Mouse (Mus musculus) forebrain, embryonic 13.5 days (tissue): ENCODE measurements around the gene P3h3. TPM values are rescaled to one million over a fixed set of nuclear protein-coding genes. Genes with fewer than 3 reads are reported as not detected.
"Not testable (repeated sequence)": the region's sequence is repeated elsewhere in the genome, so short reads cannot be mapped to it uniquely, and the experiment has no call there.

Source experiments
- ATAC-seq: fragments of 200-750 bp; cut with Nextera tagmentation; 2 replicates; pipeline ENCODE4 v1.8.0; 2017
- H3K27ac ChIP-seq: fragments of 300-500 bp; sonication (generic); 2 replicates; pipeline ENCODE4 v1.5.1; 2015; ENCODE audit warnings: inconsistent platforms, mild to moderate bottlenecking, moderate library complexity
- H3K27me3 ChIP-seq: fragments of 300-500 bp; sonication (generic); 2 replicates; pipeline ENCODE4 v1.6.1; 2015; ENCODE audit warnings: mild to moderate bottlenecking, inconsistent platforms
- H3K36me3 ChIP-seq: fragments of 300-500 bp; sonication (generic); 2 replicates; pipeline ENCODE4 v1.6.1; 2015; ENCODE audit warnings: mild to moderate bottlenecking, inconsistent platforms; ENCODE audit not compliant: poor library complexity, severe bottlenecking
- H3K4me1 ChIP-seq: fragments of 300-500 bp; sonication (generic); 2 replicates; pipeline ENCODE4 v1.6.1; 2015; ENCODE audit warnings: inconsistent platforms
- H3K4me2 ChIP-seq: fragments of 300-500 bp; sonication (generic); 2 replicates; pipeline ENCODE4 v1.6.1; 2015; ENCODE audit warnings: inconsistent platforms, mild to moderate bottlenecking, moderate library complexity
- H3K4me3 ChIP-seq: fragments of 300-500 bp; sonication (generic); 2 replicates; pipeline ENCODE4 v1.5.1; 2015; ENCODE audit warnings: mild to moderate bottlenecking, inconsistent platforms
- H3K9ac ChIP-seq: fragments of 300-500 bp; sonication (generic); 2 replicates; pipeline ENCODE4 v1.6.1; 2015; ENCODE audit warnings: mild to moderate bottlenecking, inconsistent platforms
- H3K9me3 ChIP-seq: fragments of 300-500 bp; sonication (generic); replicated peaks from 2 replicates; pipeline ENCODE4 v1.6.1; 2016; ENCODE audit warnings: inconsistent platforms
- WGBS: fragments of 180-500 bp; shearing (Covaris S2); methylation state at CpG from one replicate; pipeline ENCODE4 v1.1.7; 2015; 5-methylcytosine and 5-hydroxymethylcytosine counted together
- polyA plus RNA-seq: library from polyadenylated mRNA; unstranded; fragments of >200 nt; fragmentation: Nextera tagmentation; extraction: Ambion mirVana; gene quantifications from 2 replicates; pipeline ENCODE4 v1.2.1, GENCODE M21; 2015

P3h3 gene
- polyA plus RNA-seq, 1 experiment from 2014 or later, result 12.4 TPM

GRCm38 (mm10) chr6:124805341-124806321 lies 51.9 kb downstream of the P3h3 start:
- Histone ChIP-seq H3K4me1 (peaks cover 39% of the 10 kb centered on the region), H3K36me3 (peaks cover 6% of the 10 kb centered on the region; the same call in 1 of the 2 replicates), H3K27me3 (no peaks in the 10 kb centered on the region), H3K9me3 (no peaks in the 10 kb centered on the region), H3K4me3 (peak overlapping the region; percentile 39), H3K27ac (peak overlapping the region; percentile 78), H3K9ac (peak overlapping the region; percentile 62), H3K4me2 (peak overlapping the region; percentile 72)
- peak; percentile 81 for ATAC-seq
- 2% methylated on average over 34 of the region's 34 CpGs for WGBS

- Histone ChIP-seq H3K27ac (no peak overlapping the region), H3K9me3 (no peaks in the 10 kb centered on the region), H3K36me3 (no peaks in the 10 kb centered on the region), H3K4me3 (no peak overlapping the region), H3K9ac (no peak overlapping the region), H3K27me3 (no peaks in the 10 kb centered on the region), H3K4me2 (no peak overlapping the region), H3K4me1 (peaks cover 27% of the 10 kb centered on the region)
- 91% methylated on average over 3 of the region's 3 CpGs for WGBS
- no peak for ATAC-seq
These were observed 53.2 kb downstream of the P3h3 start for GRCm38 (mm10) chr6:124804341-124804740.

GRCm38 (mm10) chr6:124803691-124804090 lies 53.9 kb downstream of the P3h3 start:
- not testable (repeated sequence) for H3K27ac ChIP-seq, H3K4me3 ChIP-seq, H3K27me3 ChIP-seq, H3K36me3 ChIP-seq, H3K9ac ChIP-seq, H3K9me3 ChIP-seq, ATAC-seq, H3K4me2 ChIP-seq
- WGBS, result 98% methylated on average over 4 of the region's 4 CpGs
- H3K4me1 ChIP-seq, result peaks cover 21% of the 10 kb centered on the region

- Histone ChIP-seq H3K4me1 (peaks cover 15% of the 10 kb centered on the region), H3K4me3 (no peak overlapping the region), H3K4me2 (no peak overlapping the region), H3K9me3 (no peaks in the 10 kb centered on the region), H3K9ac (no peak overlapping the region), H3K36me3 (no peaks in the 10 kb centered on the region), H3K27me3 (no peaks in the 10 kb centered on the region), H3K27ac (no peak overlapping the region)
- ATAC-seq, result no peak
- WGBS, result 76% methylated on average over 3 of the region's 3 CpGs
These were observed 54.5 kb downstream of the P3h3 start for GRCm38 (mm10) chr6:124803061-124803460.

- not testable (repeated sequence) for H3K4me3 ChIP-seq, H3K36me3 ChIP-seq, H3K9me3 ChIP-seq, H3K27ac ChIP-seq, ATAC-seq, H3K9ac ChIP-seq, H3K27me3 ChIP-seq
- H3K4me2 ChIP-seq, result peak overlapping the region; percentile 33
- 18% methylated on average over 6 of the region's 9 CpGs for WGBS
- peaks cover 15% of the 10 kb centered on the region for H3K4me1 ChIP-seq
These were observed 55.2 kb downstream of the P3h3 start for GRCm38 (mm10) chr6:124802400-124802799.

GRCm38 (mm10) chr6:124796200-124796599 lies 61.4 kb downstream of the P3h3 start:
- ATAC-seq, result no peak
- 89% methylated on average over 2 of the region's 2 CpGs for WGBS
- Histone ChIP-seq H3K27ac (no peak overlapping the region), H3K4me2 (no peak overlapping the region), H3K27me3 (no peaks in the 10 kb centered on the region), H3K36me3 (no peaks in the 10 kb centered on the region), H3K9ac (no peak overlapping the region), H3K4me1 (no peaks in the 10 kb centered on the region), H3K4me3 (no peak overlapping the region), H3K9me3 (no peaks in the 10 kb centered on the region)

GRCm38 (mm10) chr6:124795781-124796180 lies 61.8 kb downstream of the P3h3 start:
- Histone ChIP-seq H3K4me2 (no peak overlapping the region), H3K36me3 (no peaks in the 10 kb centered on the region), H3K4me1 (no peaks in the 10 kb centered on the region), H3K27ac (no peak overlapping the region), H3K4me3 (no peak overlapping the region), H3K9ac (no peak overlapping the region), H3K27me3 (no peaks in the 10 kb centered on the region), H3K9me3 (no peaks in the 10 kb centered on the region)
- 58% methylated on average over 4 of the region's 4 CpGs for WGBS
- ATAC-seq, result no peak

- H3K4me1 ChIP-seq, result no peaks in the 10 kb centered on the region
- 87% methylated on average over 3 of the region's 3 CpGs for WGBS
- ATAC-seq, result no peak
- no peaks in the 10 kb centered on the region for H3K9me3 ChIP-seq
- no peak overlapping the region for H3K4me2 ChIP-seq
- H3K4me3 ChIP-seq, result no peak overlapping the region
- H3K27ac ChIP-seq, result no peak overlapping the region
- no peaks in the 10 kb centered on the region for H3K36me3 ChIP-seq
- no peak overlapping the region for H3K9ac ChIP-seq
- H3K27me3 ChIP-seq, result no peaks in the 10 kb centered on the region
These were observed 65.6 kb downstream of the P3h3 start for GRCm38 (mm10) chr6:124791911-124792310.

Other genes starting within 250 kb of the P3h3 start
- 0.13 TPM in 1 of 2 replicates, not detected in the other for gene C1s2, start 221.7 kb downstream of the P3h3 start, polyA plus RNA-seq
- gene Lpcat3, start 194.7 kb downstream of the P3h3 start, polyA plus RNA-seq, result 34.8 and 36.6 TPM in 2 replicates
- gene Emg1, start 145.6 kb downstream of the P3h3 start, polyA plus RNA-seq, result 194 and 209 TPM in 2 replicates
- gene Phb2, start 145.4 kb downstream of the P3h3 start, polyA plus RNA-seq, result 289 and 292 TPM in 2 replicates
- 2.5 and 3.8 TPM in 2 replicates for gene Ptpn6, start 119.0 kb downstream of the P3h3 start, polyA plus RNA-seq
- 675 and 699 TPM in 2 replicates for gene Grcc10, start 116.4 kb downstream of the P3h3 start, polyA plus RNA-seq
- not detected in 2 replicates for gene Gm45234, start 101.7 kb downstream of the P3h3 start, polyA plus RNA-seq
- gene Atn1, start 101.2 kb downstream of the P3h3 start, polyA plus RNA-seq, result 17.7 and 19.8 TPM in 2 replicates
- 15.4 and 19.4 TPM in 2 replicates for gene Eno2, start 88.1 kb downstream of the P3h3 start, polyA plus RNA-seq
- gene Lrrc23, start 78.0 kb downstream of the P3h3 start, polyA plus RNA-seq, result 3.6 and 5.9 TPM in 2 replicates
- gene Spsb2, start 49.1 kb downstream of the P3h3 start, polyA plus RNA-seq, result 5.1 and 5.3 TPM in 2 replicates
- gene Tpi1, start 43.5 kb downstream of the P3h3 start, polyA plus RNA-seq, result 467 and 491 TPM in 2 replicates
- gene Usp5, start 28.3 kb downstream of the P3h3 start, polyA plus RNA-seq, result 178 and 203 TPM in 2 replicates
- gene Cdca3, start 28.2 kb downstream of the P3h3 start, polyA plus RNA-seq, result 207 and 217 TPM in 2 replicates
- 0.46 and 0.74 TPM in 2 replicates for gene Gnb3, start 17.5 kb downstream of the P3h3 start, polyA plus RNA-seq
- 11.7 and 13.4 TPM in 2 replicates for gene Gpr162, start 6.2 kb upstream of the P3h3 start, polyA plus RNA-seq
- 0.08 TPM in 2 replicates for gene Cd4, start 30.5 kb upstream of the P3h3 start, polyA plus RNA-seq
- gene Lag3, start 54.0 kb upstream of the P3h3 start, polyA plus RNA-seq, result 1.3 and 1.9 TPM in 2 replicates
- 588 and 626 TPM in 2 replicates for gene Ptms, start 62.4 kb upstream of the P3h3 start, polyA plus RNA-seq
- gene Mlf2, start 73.6 kb upstream of the P3h3 start, polyA plus RNA-seq, result 398 and 409 TPM in 2 replicates
- gene Cops7a, start 107.8 kb upstream of the P3h3 start, polyA plus RNA-seq, result 89.0 and 99.3 TPM in 2 replicates
- 13.0 and 16.1 TPM in 2 replicates for gene Pianp, start 138.9 kb upstream of the P3h3 start, polyA plus RNA-seq
- gene Zfp384, start 151.4 kb upstream of the P3h3 start, polyA plus RNA-seq, result 18.1 and 19.9 TPM in 2 replicates
- gene Ing4, start 182.0 kb upstream of the P3h3 start, polyA plus RNA-seq, result 190 and 200 TPM in 2 replicates
- 19.1 and 20.9 TPM in 2 replicates for gene Acrbp, start 191.9 kb upstream of the P3h3 start, polyA plus RNA-seq
- 0.38 and 0.44 TPM in 2 replicates for gene Lpar5, start 210.2 kb upstream of the P3h3 start, polyA plus RNA-seq
- gene Chd4, start 238.2 kb upstream of the P3h3 start, polyA plus RNA-seq, result 114 and 119 TPM in 2 replicates